Mouse (Mus musculus) lung, postnatal 4 days (tissue): ENCODE measurements around the gene 4931409K22Rik.

ENCODE experiments used
- DNase-seq, 2 experiments: peaks; one replicate each; pipeline ENCODE4 v3.0.0; 2021

The 4931409K22Rik gene

GRCm38 (mm10) chr5:24495019-24495418 lies 61.6 kb downstream of the 4931409K22Rik start:
- DNase-seq, result no peak
